Mouse (Mus musculus) forebrain, embryonic 11.5 days (tissue): ENCODE data around the gene Ubxn7. TPM values are rescaled to one million over a fixed set of nuclear protein-coding genes. Genes with fewer than 3 reads are reported as not detected.

ENCODE experiments used
- ATAC-seq: fragments of 200-750 bp; cut with Nextera tagmentation; replicated peaks from 2 replicates; pipeline ENCODE4 v1.8.0; 2017; ENCODE audit warnings: moderate TSS enrichment; ENCODE audit not compliant: low FRiP score
- DNase-seq: peaks from one replicate; pipeline ENCODE4 v3.0.0-alpha.2; 2017; ENCODE audit warnings: low spot score
- H3K27ac ChIP-seq: fragments of 300-500 bp; sonication (generic); 2 replicates; pipeline ENCODE4 v1.5.1; 2014; ENCODE audit warnings: low read depth, low read length
- H3K27me3 ChIP-seq: fragments of 300-500 bp; sonication (generic); 2 replicates; pipeline ENCODE4 v1.6.1; 2014; ENCODE audit warnings: mild to moderate bottlenecking, low read length, mixed read lengths; ENCODE audit not compliant: control insufficient read depth, insufficient read depth
- H3K36me3 ChIP-seq: fragments of 300-500 bp; sonication (generic); 2 replicates; pipeline ENCODE4 v1.6.1; 2014; ENCODE audit warnings: mild to moderate bottlenecking, low read length, moderate library complexity, mixed read lengths; ENCODE audit not compliant: control insufficient read depth, insufficient read depth
- H3K4me1 ChIP-seq: fragments of 300-500 bp; sonication (generic); replicated peaks from 2 replicates; pipeline ENCODE4 v1.6.1; 2014; ENCODE audit warnings: low read length, mixed read lengths; ENCODE audit not compliant: control insufficient read depth, insufficient read depth
- H3K4me2 ChIP-seq: fragments of 300-500 bp; sonication (generic); 2 replicates; pipeline ENCODE4 v1.6.1; 2014; ENCODE audit warnings: low read depth, mild to moderate bottlenecking, low read length, moderate library complexity, mixed read lengths; ENCODE audit not compliant: severe bottlenecking
- H3K4me3 ChIP-seq: fragments of 300-500 bp; sonication (generic); 2 replicates; pipeline ENCODE4 v1.5.1; 2014; ENCODE audit warnings: low read depth, low read length
- H3K9ac ChIP-seq: fragments of 300-500 bp; sonication (generic); 2 replicates; pipeline ENCODE4 v1.6.1; 2014; ENCODE audit warnings: low read length
- H3K9me3 ChIP-seq: fragments of 300-500 bp; sonication (generic); 2 replicates; pipeline ENCODE4 v1.6.1; 2016; ENCODE audit warnings: low read length, mixed read lengths; ENCODE audit not compliant: control insufficient read depth
- WGBS: fragments of 180-500 bp; shearing (Covaris S2); extraction: QIAGEN DNeasy Blood & Tissue Kit; methylation state at CpG from one replicate; pipeline ENCODE4 v1.1.7; 2014; 5-methylcytosine and 5-hydroxymethylcytosine counted together
- polyA plus RNA-seq: library from polyadenylated mRNA; unstranded; fragments of >200 nt; fragmentation: Nextera tagmentation; extraction: Ambion mirVana; gene quantifications from 2 replicates; pipeline ENCODE4 v1.2.1, GENCODE M21; 2014

Ubxn7 gene
- polyA plus RNA-seq, 1 experiment from 2014 or later: 28.8 TPM

- Histone ChIP-seq H3K9ac (no peak overlapping the region), H3K4me2 (no peak overlapping the region), H3K4me3 (no peak overlapping the region), H3K27me3 (no peaks in the 10 kb centered on the region), H3K27ac (no peak overlapping the region), H3K4me1 (peaks cover 2% of the 10 kb centered on the region; the same call in 1 of the 2 replicates), H3K36me3 (no peaks in the 10 kb centered on the region), H3K9me3 (no peaks in the 10 kb centered on the region)
- ATAC-seq (no peak), DNase-seq (no peak)
- WGBS: 73% methylated on average over 2 of the region's 2 CpGs
Measured at GRCm38 (mm10) chr16:32433138-32433537, 101.1 kb downstream of the Ubxn7 start.

- H3K4me2 ChIP-seq: no peak overlapping the region
- no peak overlapping the region for H3K9ac ChIP-seq
- WGBS: 68% methylated on average over 6 of the region's 6 CpGs
- H3K9me3 ChIP-seq: no peaks in the 10 kb centered on the region
- H3K36me3 ChIP-seq: no peaks in the 10 kb centered on the region
- H3K27me3 ChIP-seq: no peaks in the 10 kb centered on the region
- peaks cover 2% of the 10 kb centered on the region; the same call in 1 of the 2 replicates for H3K4me1 ChIP-seq
- DNase-seq (no peak), ATAC-seq (no peak)
- H3K27ac ChIP-seq: no peak overlapping the region
- H3K4me3 ChIP-seq: no peak overlapping the region
Measured at GRCm38 (mm10) chr16:32434066-32434465, 102.0 kb downstream of the Ubxn7 start.

GRCm38 (mm10) chr16:32434691-32435090 lies 102.6 kb downstream of the Ubxn7 start:
- H3K27me3 ChIP-seq: no peaks in the 10 kb centered on the region
- ATAC-seq: no peak
- H3K4me2 ChIP-seq: no peak overlapping the region
- H3K9me3 ChIP-seq: no peaks in the 10 kb centered on the region
- peaks cover 2% of the 10 kb centered on the region; the same call in 1 of the 2 replicates for H3K4me1 ChIP-seq
- no peak for DNase-seq
- H3K4me3 ChIP-seq: no peak overlapping the region
- no peak overlapping the region for H3K9ac ChIP-seq
- no peak overlapping the region for H3K27ac ChIP-seq
- H3K36me3 ChIP-seq: no peaks in the 10 kb centered on the region

GRCm38 (mm10) chr16:32436657-32437056 lies 104.6 kb downstream of the Ubxn7 start:
- H3K4me3 ChIP-seq: no peak overlapping the region
- ATAC-seq (no peak), DNase-seq (no peak)
- no peak overlapping the region for H3K27ac ChIP-seq
- H3K4me1 ChIP-seq: 0 out of 2 replicates have a peak, but pooled peaks cover 2% of the 10 kb centered on the region
- WGBS: 73% methylated on average over 1 of the region's 1 CpGs
- H3K9ac ChIP-seq: no peak overlapping the region
- H3K36me3 ChIP-seq: no peaks in the 10 kb centered on the region
- H3K9me3 ChIP-seq: no peaks in the 10 kb centered on the region
- H3K27me3 ChIP-seq: no peaks in the 10 kb centered on the region
- no peak overlapping the region for H3K4me2 ChIP-seq

- H3K4me3 ChIP-seq: no peak overlapping the region
- no peaks in the 10 kb centered on the region for H3K9me3 ChIP-seq
- H3K36me3 ChIP-seq: no peaks in the 10 kb centered on the region
- no peak overlapping the region for H3K4me2 ChIP-seq
- DNase-seq (no peak), ATAC-seq (no peak)
- no peak overlapping the region for H3K27ac ChIP-seq
- H3K4me1 ChIP-seq: no peaks in the 10 kb centered on the region
- WGBS: 93% methylated on average over 1 of the region's 1 CpGs
- H3K27me3 ChIP-seq: no peaks in the 10 kb centered on the region
- H3K9ac ChIP-seq: no peak overlapping the region
Measured at GRCm38 (mm10) chr16:32437266-32437665, 105.2 kb downstream of the Ubxn7 start.

GRCm38 (mm10) chr16:32441432-32441831 lies 109.4 kb downstream of the Ubxn7 start:
- no peak for ATAC-seq
- no peak for DNase-seq
- 91% methylated on average over 3 of the region's 3 CpGs for WGBS
- H3K27me3 ChIP-seq: no peaks in the 10 kb centered on the region
- no peaks in the 10 kb centered on the region for H3K9me3 ChIP-seq
- no peak overlapping the region for H3K4me2 ChIP-seq
- H3K9ac ChIP-seq: no peak overlapping the region
- H3K36me3 ChIP-seq: no peaks in the 10 kb centered on the region
- H3K4me3 ChIP-seq: no peak overlapping the region
- H3K4me1 ChIP-seq: no peaks in the 10 kb centered on the region
- H3K27ac ChIP-seq: no peak overlapping the region

Other genes with a start within 250 kb of the Ubxn7 start
- gene Pigx, start 232.5 kb upstream of the Ubxn7 start, polyA plus RNA-seq: 136 and 144 TPM in 2 replicates
- gene Cep19, start 232.5 kb upstream of the Ubxn7 start, polyA plus RNA-seq: 43.3 and 43.5 TPM in 2 replicates
- gene Nrros, start 166.7 kb upstream of the Ubxn7 start, polyA plus RNA-seq: 6.7 and 7.5 TPM in 2 replicates
- gene Bex6, start 152.4 kb upstream of the Ubxn7 start, polyA plus RNA-seq: 0.35 TPM in 1 of 2 replicates, not detected in the other
- 28.0 and 31.1 TPM in 2 replicates for gene Fbxo45, start 85.1 kb upstream of the Ubxn7 start, polyA plus RNA-seq
- 17.4 and 20.3 TPM in 2 replicates for gene Wdr53, start 85.0 kb upstream of the Ubxn7 start, polyA plus RNA-seq
- not detected in 2 replicates for gene Smco1, start 60.8 kb upstream of the Ubxn7 start, polyA plus RNA-seq
- gene Rnf168, start 54.8 kb upstream of the Ubxn7 start, polyA plus RNA-seq: 36.6 and 40.9 TPM in 2 replicates
- gene Tm4sf19, start 68.2 kb downstream of the Ubxn7 start, polyA plus RNA-seq: not detected in 2 replicates
- 33.1 and 36.1 TPM in 2 replicates for gene Tctex1d2, start 87.4 kb downstream of the Ubxn7 start, polyA plus RNA-seq
- gene Pcyt1a, start 98.7 kb downstream of the Ubxn7 start, polyA plus RNA-seq: 41.9 and 45.3 TPM in 2 replicates
- gene Slc51a, start 155.6 kb downstream of the Ubxn7 start, polyA plus RNA-seq: 0.23 and 0.29 TPM in 2 replicates
- gene Zdhhc19, start 164.0 kb downstream of the Ubxn7 start, polyA plus RNA-seq: not detected in 2 replicates